Mouse (Mus musculus) heart, postnatal 0 days (tissue): ENCODE results near the gene Ablim1.
A peak's percentile ranks its signal among the peaks of the same experiment; 100 is the strongest.

ENCODE experiments used
- CTCF ChIP-seq: IDR thresholded peaks from 2 replicates; pipeline ENCODE4 v1.5.1; 2016; ENCODE audit warnings: antibody characterized with exemption, control low read depth, low read depth
- EP300 ChIP-seq: IDR thresholded peaks from 2 replicates; pipeline ENCODE4 v1.6.1; 2016; ENCODE audit warnings: antibody characterized with exemption, low read depth

DNA sequence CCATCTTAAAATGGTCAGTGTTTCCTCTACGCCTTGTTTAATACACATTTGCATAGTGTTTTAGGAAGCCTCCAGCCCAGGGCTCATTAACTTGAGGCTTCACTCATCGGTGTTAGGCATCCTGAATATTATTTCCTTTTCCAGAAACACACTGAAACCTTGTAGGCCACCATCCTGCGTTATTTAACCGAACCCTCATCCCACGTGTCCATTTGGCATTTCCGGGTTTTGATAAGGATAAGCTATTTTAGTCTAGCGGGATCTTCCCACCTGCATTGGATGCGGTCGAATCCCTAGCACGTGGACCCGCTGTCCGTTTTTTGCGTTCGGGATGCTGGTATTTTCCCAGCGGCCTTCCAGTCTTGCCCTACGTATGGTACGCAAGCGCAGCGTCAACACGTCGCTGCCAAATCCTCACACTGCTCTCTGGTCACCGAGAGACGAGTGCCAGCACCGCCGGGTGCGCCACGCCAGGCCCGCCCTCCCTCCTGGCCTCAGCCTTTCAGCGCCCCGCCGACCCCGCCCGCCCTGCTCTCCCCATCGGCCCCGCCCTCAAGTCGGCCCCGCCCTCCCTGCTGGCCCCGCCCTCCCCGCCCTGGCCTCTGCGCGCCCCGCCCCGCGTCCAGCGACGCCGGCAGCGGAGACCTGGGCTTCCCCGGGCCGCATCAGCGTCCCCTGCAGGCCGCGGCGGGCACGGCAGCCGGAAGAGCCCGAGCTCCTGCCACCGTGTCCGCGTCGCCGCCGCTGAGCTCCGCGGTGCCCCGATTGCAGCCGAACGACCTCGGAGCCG, 45.8 kb upstream of the Ablim1 start, which contains the start of gene Fam160b1:
- TF ChIP-seq CTCF (peak; percentile 65), EP300 (no peak)
